Mouse (Mus musculus): Measurements from ENCODE around the gene Actl7b. TPM values are rescaled to one million over a fixed set of nuclear protein-coding genes. Genes with fewer than 3 reads are reported as not detected.
A peak's percentile ranks its signal among the peaks of the same experiment; 100 is the strongest.

The Actl7b gene
- polyA plus RNA-seq, 1 experiment from 2014 or later: not detected

GRCm38 (mm10) chr4:56756021-56756420, 14.8 kb upstream of the Actl7b start:
- ATAC-seq: no peak
- WGBS (ENCODE audit: insufficient replicate concordance): 81% methylated on average over 5 of the region's 5 CpGs
- Histone ChIP-seq H3K27me3 (ENCODE audit: insufficient read depth, low read length) (no peaks in the 10 kb centered on the region), H3K27ac (ENCODE audit: low read depth) (no peak overlapping the region), H3K4me3 (ENCODE audit: low read depth, low read length) (peak overlapping the region; percentile 20; the same call in 1 of the 2 replicates), H3K9me3 (ENCODE audit: low read length) (no peaks in the 10 kb centered on the region), H3K4me1 (ENCODE audit: insufficient read depth) (no peaks in the 10 kb centered on the region), H3K36me3 (replicated peaks; ENCODE audit: insufficient read depth, low read length) (peaks cover 66% of the 10 kb centered on the region), H3K4me2 (ENCODE audit: low read depth, low read length) (0 out of 2 replicates have a peak overlapping the region, but pooled peaks have one; percentile 3), H3K9ac (replicated peaks) (no peak overlapping the region)
- TF ChIP-seq CTCF (IDR thresholded peaks at IDR 0.05; ENCODE audit: low read depth): no peak
- TF ChIP-seq EP300 (IDR thresholded peaks at IDR 0.05; ENCODE audit: low read depth): no peak
- no peak for DNase-seq

- TF ChIP-seq CTCF (IDR thresholded peaks at IDR 0.05; ENCODE audit: low read depth) (no peak), EP300 (IDR thresholded peaks at IDR 0.05; ENCODE audit: low read depth) (no peak)
- H3K36me3 ChIP-seq (replicated peaks; ENCODE audit: insufficient read depth, low read length): peaks cover 31% of the 10 kb centered on the region
- no peaks in the 10 kb centered on the region for H3K4me1 ChIP-seq (ENCODE audit: insufficient read depth)
- H3K27me3 ChIP-seq (ENCODE audit: insufficient read depth, low read length): no peaks in the 10 kb centered on the region
- H3K27ac ChIP-seq (ENCODE audit: low read depth): no peak overlapping the region
- no peak overlapping the region for H3K9ac ChIP-seq (replicated peaks)
- DNase-seq (no peak), ATAC-seq (no peak)
- H3K9me3 ChIP-seq (ENCODE audit: low read length): no peaks in the 10 kb centered on the region
- 88% methylated on average over 9 of the region's 9 CpGs for WGBS (ENCODE audit: insufficient replicate concordance)
- no peak overlapping the region for H3K4me2 ChIP-seq (ENCODE audit: low read depth, low read length)
- H3K4me3 ChIP-seq (ENCODE audit: low read depth, low read length): no peak overlapping the region
Observed at GRCm38 (mm10) chr4:56747456-56747855, 6.2 kb upstream of the Actl7b start.

- Histone ChIP-seq H3K4me3 (ENCODE audit: low read depth, low read length) (no peak overlapping the region), H3K27me3 (ENCODE audit: insufficient read depth, low read length) (no peaks in the 10 kb centered on the region), H3K27ac (ENCODE audit: low read depth) (no peak overlapping the region), H3K36me3 (replicated peaks; ENCODE audit: insufficient read depth, low read length) (peaks cover 23% of the 10 kb centered on the region), H3K9ac (replicated peaks) (no peak overlapping the region), H3K4me1 (ENCODE audit: insufficient read depth) (no peaks in the 10 kb centered on the region), H3K9me3 (ENCODE audit: low read length) (no peaks in the 10 kb centered on the region), H3K4me2 (ENCODE audit: low read depth, low read length) (no peak overlapping the region)
- 88% methylated on average over 2 of the region's 2 CpGs for WGBS (ENCODE audit: insufficient replicate concordance)
- ATAC-seq (no peak), DNase-seq (no peak)
- TF ChIP-seq EP300 (IDR thresholded peaks at IDR 0.05; ENCODE audit: low read depth): no peak
- TF ChIP-seq CTCF (IDR thresholded peaks at IDR 0.05; ENCODE audit: low read depth): no peak
Observed at GRCm38 (mm10) chr4:56746345-56746744, 5.1 kb upstream of the Actl7b start.

GRCm38 (mm10) chr4:56743363-56744195, 2.3 kb upstream of the Actl7b start, which contains the start of gene Actl7a:
Gene Actl7a (plus strand): TSS chr4:56743413.
- H3K4me3 ChIP-seq (ENCODE audit: low read depth, low read length): no peak within 1 kb of the TSS
- H3K36me3 ChIP-seq (replicated peaks; ENCODE audit: insufficient read depth, low read length): peaks cover 13% of the 10 kb centered on the region
- DNase-seq: no peak
- no peaks in the 10 kb centered on the region for H3K4me1 ChIP-seq (ENCODE audit: insufficient read depth)
- no peak within 1 kb of the TSS for H3K27ac ChIP-seq (ENCODE audit: low read depth)
- 88% methylated on average over 21 of the region's 21 CpGs for WGBS (ENCODE audit: insufficient replicate concordance)
- H3K27me3 ChIP-seq (ENCODE audit: insufficient read depth, low read length): no peaks in the 10 kb centered on the region
- no peak within 1 kb of the TSS for H3K9ac ChIP-seq (replicated peaks)
- ATAC-seq: no peak
- TF ChIP-seq EP300 (IDR thresholded peaks at IDR 0.05; ENCODE audit: low read depth): no peak
- no peak for TF ChIP-seq CTCF (IDR thresholded peaks at IDR 0.05; ENCODE audit: low read depth)
- no peak within 1 kb of the TSS for H3K4me2 ChIP-seq (ENCODE audit: low read depth, low read length)
- no peaks in the 10 kb centered on the region for H3K9me3 ChIP-seq (ENCODE audit: low read length)

- Histone ChIP-seq H3K4me1 (ENCODE audit: insufficient read depth) (no peaks in the 10 kb centered on the region), H3K27ac (ENCODE audit: low read depth) (no peak overlapping the region), H3K4me2 (ENCODE audit: low read depth, low read length) (no peak overlapping the region), H3K9me3 (ENCODE audit: low read length) (no peaks in the 10 kb centered on the region), H3K36me3 (replicated peaks; ENCODE audit: insufficient read depth, low read length) (peaks cover 10% of the 10 kb centered on the region), H3K4me3 (ENCODE audit: low read depth, low read length) (no peak overlapping the region), H3K27me3 (ENCODE audit: insufficient read depth, low read length) (no peaks in the 10 kb centered on the region), H3K9ac (replicated peaks) (no peak overlapping the region)
- 76% methylated on average over 4 of the region's 4 CpGs for WGBS (ENCODE audit: insufficient replicate concordance)
- no peak for TF ChIP-seq CTCF (IDR thresholded peaks at IDR 0.05; ENCODE audit: low read depth)
- TF ChIP-seq EP300 (IDR thresholded peaks at IDR 0.05; ENCODE audit: low read depth): no peak
- ATAC-seq (no peak), DNase-seq (no peak)
Observed at GRCm38 (mm10) chr4:56742698-56743097, 1.5 kb upstream of the Actl7b start.

- Histone ChIP-seq H3K27ac (ENCODE audit: low read depth) (no peak overlapping the region), H3K4me2 (ENCODE audit: low read depth, low read length) (no peak overlapping the region), H3K9me3 (ENCODE audit: low read length) (no peaks in the 10 kb centered on the region), H3K4me1 (ENCODE audit: insufficient read depth) (no peaks in the 10 kb centered on the region), H3K4me3 (ENCODE audit: low read depth, low read length) (no peak overlapping the region), H3K9ac (replicated peaks) (no peak overlapping the region), H3K27me3 (ENCODE audit: insufficient read depth, low read length) (no peaks in the 10 kb centered on the region), H3K36me3 (replicated peaks; ENCODE audit: insufficient read depth, low read length) (peaks cover 3% of the 10 kb centered on the region; the same call in 1 of the 2 replicates)
- ATAC-seq: no peak
- TF ChIP-seq CTCF (IDR thresholded peaks at IDR 0.05; ENCODE audit: low read depth) (no peak), EP300 (IDR thresholded peaks at IDR 0.05; ENCODE audit: low read depth) (no peak)
- 93% methylated on average over 20 of the region's 20 CpGs for WGBS (ENCODE audit: insufficient replicate concordance)
- DNase-seq: no peak
Observed at GRCm38 (mm10) chr4:56740611-56741010, 632 bp downstream of the Actl7b start.
